Mouse (Mus musculus) right cerebral cortex, postnatal 25 days (tissue): ENCODE measurements around the gene Kcnk13.
A peak's percentile ranks its signal among the peaks of the same experiment; 100 is the strongest.

Experiments
- DNase-seq: peaks from one replicate; pipeline ENCODE4 v3.0.0; 2022

Kcnk13 gene

DNA sequence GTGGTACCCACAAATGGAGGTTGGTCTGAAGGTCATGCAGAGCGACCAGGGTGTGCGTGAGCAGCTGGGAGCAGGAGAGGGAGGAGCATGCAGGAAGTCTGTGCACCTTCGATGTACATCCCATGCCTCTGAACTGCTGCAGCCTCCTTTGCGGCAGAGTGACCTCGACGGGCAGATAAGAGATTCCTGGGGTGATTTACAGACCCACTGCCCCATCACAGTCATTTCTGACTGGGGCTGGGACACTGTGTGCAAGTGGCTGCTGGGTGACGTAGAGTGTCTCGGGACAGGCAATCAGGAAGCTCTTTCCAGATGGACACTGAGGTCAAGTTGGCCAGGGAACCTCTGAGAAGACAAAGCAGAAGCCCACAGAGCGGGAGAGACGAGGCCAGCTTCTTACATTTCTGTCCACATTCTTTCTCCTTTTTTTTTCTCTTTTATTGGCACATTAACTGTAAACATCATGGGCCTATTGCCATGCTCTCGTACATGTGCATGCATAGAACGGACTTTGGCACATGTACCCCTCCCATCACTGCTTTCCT lies 59.6 kb downstream of the Kcnk13 start:
- DNase-seq: no peak

DNA sequence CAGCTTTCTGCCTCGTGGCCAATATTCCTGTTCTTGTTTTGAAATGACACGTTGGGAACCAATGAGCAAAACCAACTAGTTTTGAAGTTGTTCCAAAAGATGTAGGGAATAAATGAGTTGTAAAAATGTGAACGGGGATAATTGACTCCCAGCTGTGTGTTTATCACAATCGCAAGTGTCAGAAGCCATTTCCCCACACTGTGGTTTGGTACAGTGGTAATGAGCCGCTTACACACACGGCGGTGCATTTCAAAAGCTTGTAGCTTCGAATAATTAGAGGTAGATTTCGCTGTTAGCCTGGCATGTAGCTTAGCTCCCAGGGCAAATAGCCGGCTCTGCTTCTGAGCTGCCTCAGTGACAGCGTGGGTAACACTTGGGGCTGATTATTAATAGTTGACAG lies 61.4 kb downstream of the Kcnk13 start:
- no peak for DNase-seq

DNA sequence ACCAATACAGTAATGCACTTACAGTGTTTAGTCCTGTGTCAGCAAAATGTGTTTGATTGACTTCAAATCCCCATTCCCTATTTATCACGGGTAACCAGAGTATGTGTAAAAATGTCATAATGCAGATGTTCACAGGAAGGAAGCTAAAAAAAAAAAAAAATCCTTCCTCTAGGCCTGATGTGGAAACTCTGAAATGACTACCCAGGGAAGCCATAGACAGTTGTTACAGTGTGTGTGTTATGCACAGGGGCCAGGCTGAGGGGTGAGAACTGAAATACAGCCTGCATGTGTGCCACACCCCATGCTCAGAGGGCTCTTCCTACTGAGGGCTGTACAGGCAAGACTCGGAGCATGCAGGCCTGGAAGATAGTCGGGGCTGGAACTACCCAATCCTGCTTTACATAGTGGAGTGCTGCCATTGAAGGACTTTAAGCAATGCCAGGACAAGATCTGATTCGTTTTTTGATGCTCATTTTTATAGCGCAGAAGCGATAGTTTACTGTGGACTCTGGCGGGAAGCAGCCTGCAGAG lies 62.5 kb downstream of the Kcnk13 start:
- DNase-seq: no peak

DNA sequence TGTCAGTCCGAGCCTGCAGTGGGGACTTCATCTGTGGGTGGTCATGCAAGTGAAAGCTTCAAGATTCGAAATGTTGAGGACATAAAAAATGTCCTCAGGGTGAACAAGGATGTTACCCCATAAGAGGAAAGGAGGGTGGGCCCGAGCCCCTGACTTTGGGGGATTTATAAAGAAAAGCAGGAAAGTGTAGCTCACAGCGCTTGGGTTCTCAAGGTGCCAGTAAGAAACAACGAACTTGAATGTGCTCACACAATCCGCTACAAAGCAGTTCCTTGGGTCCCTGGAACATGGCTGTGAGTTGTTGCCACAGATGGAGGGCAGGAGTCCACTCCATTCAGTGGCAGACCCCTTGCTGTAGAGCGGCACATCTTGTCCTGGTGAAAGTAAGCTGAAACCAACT lies 63.0 kb downstream of the Kcnk13 start:
- DNase-seq: no peak

DNA sequence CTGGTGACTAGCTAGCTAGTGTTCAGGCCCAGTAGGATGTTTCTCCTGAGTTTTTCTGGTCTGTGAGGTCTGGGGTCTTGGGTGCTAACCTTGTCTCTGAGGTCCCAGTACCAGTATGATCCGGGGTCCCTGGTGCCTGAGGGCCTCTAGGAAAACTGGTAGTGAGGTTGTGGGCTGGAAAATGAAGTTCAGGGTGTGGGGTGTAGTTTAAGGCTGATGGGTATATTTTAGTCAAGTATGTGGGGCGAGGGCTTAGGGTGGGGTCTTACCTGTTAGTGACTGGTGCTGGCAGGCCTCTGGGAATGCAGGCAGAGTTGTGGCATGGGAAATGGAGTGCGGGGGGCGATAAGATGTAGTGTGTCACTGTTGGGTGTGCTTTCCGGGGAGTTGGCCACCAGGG lies 67.4 kb downstream of the Kcnk13 start:
- DNase-seq: no peak

DNA sequence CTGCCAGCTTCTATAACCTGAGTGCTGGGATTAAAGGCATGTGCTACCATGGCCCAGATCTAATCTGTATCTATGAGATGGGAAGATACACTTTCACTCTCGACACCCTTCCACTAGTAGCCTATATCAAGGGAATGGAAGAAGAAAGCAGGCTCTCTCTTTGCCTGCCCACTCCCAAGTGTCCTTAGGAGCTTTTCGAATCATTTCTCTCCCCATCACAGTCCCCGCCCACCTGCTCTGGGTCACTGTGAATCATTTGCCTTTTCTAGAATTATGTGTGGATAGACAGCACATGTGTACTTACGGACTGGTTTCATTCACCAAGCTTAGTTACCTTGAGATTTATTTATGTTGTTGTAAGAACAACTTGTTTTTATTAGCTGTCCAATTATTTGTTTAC lies 68.2 kb downstream of the Kcnk13 start:
- no peak for DNase-seq

DNA sequence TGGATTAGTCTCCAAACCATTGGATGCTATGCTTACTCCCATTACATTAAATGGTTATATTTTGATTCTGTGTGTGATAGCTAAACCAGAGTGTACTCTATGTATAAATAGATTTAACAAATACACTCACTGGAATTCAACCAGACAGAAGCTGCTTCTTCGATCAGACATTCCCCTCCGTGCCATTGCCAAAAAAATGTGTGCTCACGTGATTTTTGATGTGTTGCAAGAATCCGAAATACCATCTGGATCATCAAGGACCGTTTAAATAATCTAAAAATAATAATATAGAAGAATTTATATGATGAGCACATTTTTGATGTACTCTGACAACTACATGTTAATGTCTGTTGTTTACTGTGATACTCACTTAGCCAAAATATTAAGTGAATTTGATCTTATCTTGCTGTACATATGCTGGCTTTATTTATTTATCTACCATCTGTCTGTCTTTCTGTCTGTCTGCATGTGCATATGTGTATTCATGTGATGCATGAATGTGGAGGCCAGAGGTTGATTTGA lies 74.5 kb downstream of the Kcnk13 start:
- no peak for DNase-seq

DNA sequence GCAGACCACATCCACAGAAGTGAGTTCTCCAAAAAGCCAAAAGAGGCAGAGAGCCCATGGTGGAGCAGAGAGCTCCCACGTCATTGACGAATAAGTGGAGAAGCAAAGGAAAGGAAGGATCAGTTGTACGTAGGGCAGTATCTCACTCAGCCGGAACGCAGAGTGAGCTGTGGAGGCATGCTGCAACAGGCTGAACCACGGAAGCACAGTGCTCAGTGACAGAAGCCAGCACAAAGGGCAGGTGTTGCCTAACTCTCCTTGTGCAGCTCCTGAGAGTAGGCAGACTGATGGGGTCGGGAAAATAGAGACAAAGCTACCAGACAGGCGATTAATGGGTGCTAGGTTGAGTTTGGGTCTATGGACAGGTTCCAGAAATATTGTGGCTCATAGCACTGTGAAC lies 77.8 kb downstream of the Kcnk13 start:
- no peak for DNase-seq

DNA sequence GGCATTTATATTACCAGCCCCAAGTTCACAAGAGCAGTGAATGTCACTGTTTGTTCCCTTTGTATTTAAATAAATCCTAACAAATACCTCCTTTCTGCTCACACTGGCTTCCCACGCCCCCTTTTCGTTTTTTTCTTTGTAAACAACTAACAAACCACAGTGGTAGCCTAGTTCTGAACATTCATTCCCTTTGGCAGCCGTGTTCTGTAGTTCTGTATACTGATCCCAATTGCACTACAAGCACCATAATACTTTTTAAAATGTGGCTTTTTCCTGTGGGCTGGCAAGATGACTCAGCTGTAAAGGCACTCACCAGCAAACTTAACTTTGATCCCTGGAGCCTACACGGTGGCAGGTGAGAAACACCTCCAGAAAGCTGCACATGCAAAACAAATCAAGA lies 80.4 kb downstream of the Kcnk13 start:
- no peak for DNase-seq

DNA sequence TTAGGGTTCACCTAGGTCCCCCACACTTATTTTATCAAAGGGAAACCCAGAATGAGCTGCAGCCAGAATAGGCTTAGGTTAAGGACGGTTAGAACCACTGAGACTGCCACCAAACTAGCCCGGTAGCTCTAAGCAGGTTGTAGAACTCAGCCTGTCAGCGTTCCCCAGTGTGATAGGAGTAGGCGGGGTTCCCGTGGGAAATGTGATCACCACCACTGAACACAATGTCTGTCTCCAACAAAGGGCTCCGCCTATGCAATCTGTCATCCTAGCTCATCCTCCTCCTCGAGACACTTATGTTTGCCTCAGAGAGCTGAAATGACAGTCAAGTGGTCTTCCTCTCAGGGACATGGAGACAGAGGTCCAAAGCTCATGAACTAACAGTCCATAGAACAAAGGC lies 86.3 kb downstream of the Kcnk13 start:
- DNase-seq: no peak

DNA sequence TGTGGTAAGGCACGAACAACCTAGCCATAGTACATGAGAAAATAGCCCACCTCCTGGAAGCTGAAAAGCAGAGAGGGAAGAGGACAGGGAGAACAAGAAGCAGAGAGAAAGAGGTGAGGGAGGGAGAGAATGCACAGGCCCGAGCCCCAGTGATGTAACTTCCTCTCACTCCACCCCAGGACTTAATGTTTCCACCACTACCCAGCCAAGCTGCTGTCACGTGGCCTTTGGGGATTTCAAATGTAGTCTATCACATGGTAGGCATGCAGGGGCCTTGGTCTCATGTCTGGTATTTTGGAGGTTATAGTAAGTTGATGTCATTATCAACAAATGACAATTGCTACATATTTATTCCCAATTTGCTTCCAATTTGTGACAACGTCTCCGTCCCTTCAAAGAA lies 89.3 kb downstream of the Kcnk13 start:
- no peak for DNase-seq

DNA sequence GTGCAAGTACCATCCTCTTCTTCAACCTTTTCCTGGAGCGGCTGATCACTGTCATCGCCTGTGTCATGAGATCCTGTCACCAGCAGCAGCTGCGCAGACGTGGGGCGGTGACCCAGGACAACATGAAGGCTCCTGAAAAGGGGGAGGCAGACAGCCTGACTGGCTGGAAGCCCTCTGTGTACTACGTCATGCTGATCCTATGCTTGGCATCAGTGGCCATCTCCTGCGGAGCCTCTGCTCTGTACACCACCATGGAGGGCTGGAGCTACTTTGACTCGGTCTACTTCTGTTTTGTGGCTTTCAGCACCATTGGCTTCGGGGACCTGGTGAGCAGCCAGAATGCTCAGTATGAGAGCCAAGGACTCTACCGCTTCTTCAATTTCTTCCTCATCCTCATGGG lies 96.8 kb downstream of the Kcnk13 start:
- DNase-seq: no peak

DNA sequence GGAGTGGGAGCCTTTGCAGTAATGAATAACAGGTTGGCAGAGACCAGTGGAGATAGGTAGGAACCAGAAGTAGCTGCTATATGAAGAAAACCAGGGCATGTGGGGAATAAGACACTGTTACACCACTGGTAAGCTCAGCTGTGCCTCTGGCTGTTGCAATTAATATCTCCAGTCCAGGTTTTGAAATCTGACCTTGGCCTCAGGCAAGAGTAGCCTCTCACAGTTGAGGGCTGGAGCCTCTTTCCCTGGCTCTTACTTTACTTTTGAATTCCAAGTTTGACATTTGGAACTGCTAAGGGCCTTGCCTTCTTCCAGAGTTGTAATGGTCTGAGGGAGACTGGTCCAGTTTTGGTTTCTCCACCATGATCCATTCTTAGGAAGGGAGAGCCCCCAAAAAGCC lies 97.5 kb downstream of the Kcnk13 start:
- DNase-seq: no peak

DNA sequence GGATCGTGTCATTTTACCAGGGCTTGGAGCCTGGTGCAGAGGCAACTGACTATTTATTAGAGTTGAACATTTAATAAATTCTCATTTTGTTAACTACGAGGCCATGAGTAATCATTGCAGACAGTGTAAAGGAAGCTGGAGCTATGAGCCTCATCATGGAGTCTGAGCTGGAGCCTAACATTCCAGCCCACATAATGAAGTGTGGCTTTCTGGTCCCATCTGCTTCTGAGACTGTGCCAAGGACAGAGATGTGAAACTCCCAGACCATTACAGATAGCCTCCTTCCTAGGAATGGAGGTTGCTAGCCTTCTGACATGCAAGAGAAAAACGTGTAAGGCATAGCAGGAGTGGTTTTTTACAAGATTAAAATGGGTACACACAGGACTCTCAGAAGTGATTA lies 98.3 kb downstream of the Kcnk13 start:
- no peak for DNase-seq

DNA sequence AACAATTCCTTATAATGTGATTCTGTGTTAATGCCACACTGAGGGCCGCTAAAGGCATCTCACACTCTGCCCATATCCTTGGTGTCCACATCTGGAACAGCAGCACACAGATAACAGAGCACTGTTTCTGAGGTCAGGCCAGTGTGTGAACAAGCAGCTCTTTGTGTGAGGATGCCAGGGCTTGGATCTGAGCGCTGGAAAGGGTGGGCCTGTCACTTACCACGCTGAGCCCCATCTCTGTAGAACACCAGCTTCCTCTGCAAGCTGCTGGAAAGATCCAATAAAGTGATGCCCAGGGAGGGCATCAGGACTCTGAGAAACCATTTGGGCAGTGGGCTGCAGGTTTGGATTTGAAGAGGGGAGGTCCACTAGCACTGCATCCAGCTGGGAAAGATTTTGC lies 100.8 kb downstream of the Kcnk13 start:
- no peak for DNase-seq

DNA sequence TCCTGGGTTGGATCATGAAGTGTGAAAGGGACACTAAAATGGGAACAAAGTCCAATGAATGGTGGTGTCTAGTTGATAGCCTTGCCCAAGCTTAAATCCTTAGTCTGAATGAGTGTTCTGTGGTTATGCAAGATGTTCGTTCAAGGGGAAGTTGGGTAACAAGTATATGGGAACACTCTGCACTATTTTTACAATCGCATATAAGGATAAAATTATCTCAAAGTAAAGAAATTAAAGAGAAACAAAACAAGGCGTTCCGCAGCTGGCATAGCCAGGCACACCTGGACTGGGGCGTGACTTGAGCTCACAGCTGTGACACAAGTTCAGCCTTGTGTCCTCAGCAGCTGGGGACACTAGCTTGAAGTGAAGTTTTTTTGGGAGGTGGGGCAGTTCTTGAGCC lies 103.2 kb downstream of the Kcnk13 start:
- DNase-seq: no peak

DNA sequence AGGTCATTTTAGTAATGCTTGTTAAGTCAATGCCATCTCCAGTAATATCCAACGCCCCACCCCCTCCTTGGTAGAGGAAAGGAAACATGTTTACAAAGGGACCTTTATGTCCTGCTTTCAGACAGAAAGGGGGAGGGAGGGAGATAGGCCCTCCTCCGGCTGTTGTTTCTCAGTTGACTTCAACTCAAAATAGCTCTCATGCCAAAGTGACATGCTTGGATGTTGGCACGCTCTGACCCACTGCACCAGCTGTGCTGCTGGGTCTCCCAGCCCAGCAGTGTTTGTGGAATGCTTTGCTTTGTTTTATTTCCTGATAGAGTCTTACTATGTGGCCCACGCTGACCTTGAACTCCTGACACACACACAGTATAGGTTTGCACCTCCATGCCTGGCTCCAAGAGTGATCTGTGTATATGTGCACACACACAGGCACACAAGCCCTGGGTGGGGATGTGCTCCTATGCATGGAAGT lies 108.9 kb downstream of the Kcnk13 start:
- no peak for DNase-seq

DNA sequence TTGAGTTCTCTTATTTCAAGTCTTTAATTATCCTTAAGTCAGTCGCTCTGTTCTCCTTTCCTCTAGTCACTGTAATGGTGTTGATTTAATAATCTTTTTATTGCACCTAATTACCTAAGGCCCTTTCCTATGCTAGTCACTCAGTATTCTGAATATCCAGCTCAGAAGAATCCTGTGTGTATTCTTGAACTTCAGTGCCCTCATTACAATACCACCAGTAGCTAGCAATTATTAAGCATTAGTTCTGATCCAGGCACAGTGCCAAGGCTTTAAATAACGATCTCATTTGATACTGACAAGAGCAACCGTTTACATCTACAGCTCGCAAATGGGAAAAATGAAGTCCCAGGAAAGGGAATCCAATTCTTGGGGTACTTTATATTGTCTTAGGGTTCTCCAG lies 111.4 kb downstream of the Kcnk13 start:
- DNase-seq: no peak

DNA sequence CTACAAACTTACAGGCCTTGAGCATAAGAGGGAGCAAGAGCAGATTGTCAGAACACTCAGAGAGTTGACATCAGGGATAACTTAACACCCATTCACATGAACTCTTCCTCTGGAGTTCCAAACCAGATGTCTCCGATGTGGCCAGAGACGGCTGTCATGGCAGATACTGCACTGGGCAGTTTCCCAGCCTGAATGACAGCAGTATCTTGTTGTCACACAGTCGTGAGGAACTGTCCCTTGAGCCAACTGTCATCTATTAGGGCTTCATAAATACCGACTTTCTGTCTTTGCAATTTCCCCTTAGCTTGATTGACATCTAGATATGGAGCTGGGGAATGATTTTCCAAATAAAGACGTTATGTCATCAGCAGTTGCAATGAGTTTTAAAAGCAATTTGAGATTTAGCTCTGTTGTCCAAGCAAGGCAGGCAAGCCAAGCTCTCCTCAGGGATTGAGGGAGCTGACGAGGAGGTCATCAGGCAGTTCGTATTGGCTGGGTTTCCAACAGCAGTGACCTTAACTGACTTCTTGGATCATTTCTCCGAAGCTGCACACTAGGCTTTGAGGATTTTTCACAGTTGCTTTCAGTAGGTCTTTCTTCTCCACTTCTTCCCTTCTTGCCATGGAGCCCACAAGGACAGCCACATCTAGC lies 115.5 kb downstream of the Kcnk13 start:
- no peak for DNase-seq

DNA sequence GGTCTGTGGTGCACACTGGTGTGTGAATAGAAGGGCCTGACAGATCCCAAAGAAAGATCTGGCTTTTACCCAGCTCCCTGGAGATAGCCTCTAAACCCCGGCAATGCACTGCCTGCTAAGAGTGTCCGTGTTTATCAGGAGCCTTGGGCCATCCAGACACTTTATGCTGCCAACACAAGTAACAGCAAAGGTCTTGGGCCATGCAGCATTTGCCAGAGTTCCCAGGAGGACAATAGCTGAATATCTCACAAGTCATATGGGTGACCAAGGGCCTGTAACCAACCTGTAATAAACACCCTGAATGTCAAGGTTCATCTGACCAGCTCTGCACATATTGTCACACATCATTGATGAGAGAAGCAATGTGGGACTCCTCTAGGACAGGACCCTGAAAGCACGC lies 123.7 kb downstream of the Kcnk13 start:
- no peak for DNase-seq

DNA sequence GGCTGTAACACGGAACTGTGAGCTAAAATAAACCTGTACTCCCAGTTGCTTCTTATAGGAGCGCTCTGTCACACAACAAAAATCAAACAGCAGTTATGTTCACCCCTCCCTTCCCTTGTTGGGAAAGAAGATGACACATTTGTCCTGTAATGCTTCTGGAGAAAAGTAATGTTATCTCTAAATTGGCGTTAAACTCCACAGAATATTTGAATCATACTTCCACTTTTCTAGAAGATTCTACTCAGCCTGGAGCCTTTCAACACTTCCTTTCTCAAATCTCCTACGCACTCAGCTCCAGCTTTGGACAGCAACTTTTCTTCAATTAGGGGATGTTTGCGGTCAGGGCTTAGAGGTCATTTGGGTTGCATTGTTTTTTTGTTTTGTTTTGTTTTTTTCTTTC lies 125.0 kb downstream of the Kcnk13 start:
- DNase-seq: no peak

DNA sequence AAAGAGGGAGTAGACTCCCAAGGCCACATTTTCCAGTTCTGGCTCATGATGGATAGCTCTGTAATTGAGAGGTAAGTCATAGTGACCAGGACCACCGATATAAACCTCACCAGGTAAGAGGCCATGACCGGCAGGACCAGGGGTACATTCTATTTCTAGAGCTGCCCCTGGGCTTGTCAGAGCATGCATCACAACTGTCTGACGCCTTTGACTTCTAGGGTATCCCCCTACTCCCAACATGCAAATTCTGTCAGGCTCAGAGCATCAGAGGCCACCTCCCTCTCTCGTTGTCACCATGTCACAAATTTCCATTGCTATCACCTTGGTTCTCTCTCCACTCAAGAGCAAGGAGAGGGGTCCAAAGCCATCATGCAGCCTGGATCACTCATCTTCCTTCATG lies 126.5 kb downstream of the Kcnk13 start:
- no peak for DNase-seq

DNA sequence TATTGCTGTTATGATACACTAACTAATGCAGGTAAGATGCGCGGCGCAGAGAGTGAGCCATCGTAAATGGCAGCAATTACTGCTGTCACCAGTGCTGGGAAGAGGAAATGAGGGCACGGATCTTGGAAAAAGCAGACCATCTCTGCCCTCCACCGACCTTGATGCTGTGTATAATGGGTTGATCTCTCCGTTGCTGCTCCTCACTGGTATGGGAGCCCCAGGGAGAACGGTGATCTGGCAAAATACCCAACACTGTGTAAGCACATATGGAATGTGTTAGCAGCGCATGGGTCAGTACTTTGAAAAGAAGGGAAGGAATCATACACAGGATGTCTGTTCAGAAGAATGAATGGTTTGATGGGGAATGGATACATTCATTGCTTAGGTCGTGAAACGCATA lies 128.7 kb downstream of the Kcnk13 start:
- DNase-seq: no peak

DNA sequence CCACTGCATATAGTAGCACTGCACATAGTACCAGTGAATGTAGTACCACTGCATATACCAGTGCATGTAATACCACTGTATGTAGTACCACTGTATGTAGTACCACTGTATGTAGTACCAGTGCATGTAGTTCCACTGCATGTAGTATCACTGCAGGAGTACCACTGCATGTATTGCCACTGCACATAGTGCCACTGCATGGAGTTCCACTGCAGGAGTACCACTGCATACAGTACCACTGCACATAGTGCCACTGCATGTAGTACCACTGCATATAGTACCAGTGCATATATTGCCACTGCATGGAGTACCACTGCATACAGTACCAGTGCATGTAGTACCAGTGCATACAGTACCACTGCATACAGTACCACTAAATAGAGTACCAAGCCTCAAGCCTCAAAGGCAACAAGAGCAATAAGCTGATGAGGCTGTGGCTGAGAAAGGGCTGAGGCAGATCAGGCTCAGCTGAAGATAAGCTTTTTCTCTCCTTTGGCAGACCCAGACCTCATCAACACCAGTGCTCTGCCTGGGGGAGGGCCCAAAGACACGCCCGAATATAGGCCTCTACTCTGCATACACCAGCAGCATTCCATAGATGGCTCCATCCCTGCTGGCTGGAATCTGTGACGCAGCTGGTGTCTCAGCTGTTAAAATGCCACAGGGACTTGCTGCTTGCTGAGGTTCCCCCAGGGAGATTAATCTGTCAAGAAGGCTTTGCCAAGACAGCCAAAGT lies 135.8 kb downstream of the Kcnk13 start:
- DNase-seq: peak; percentile 24
